Mouse (Mus musculus): ENCODE measurements around the gene Kcnb1. TPM values are rescaled to one million over a fixed set of nuclear protein-coding genes. Genes with fewer than 3 reads are reported as not detected.

The Kcnb1 gene
- polyA plus RNA-seq, 1 experiment from 2014 or later = 0.65 TPM

- no peak overlapping the region for H3K4me3 ChIP-seq (ENCODE audit: low read length)
- ATAC-seq (ENCODE audit: low read depth) = no peak
- H3K4me2 ChIP-seq (ENCODE audit: low read depth, low read length) = no peak overlapping the region
- peaks cover 29% of the 10 kb centered on the region for H3K4me1 ChIP-seq (replicated peaks; ENCODE audit: control insufficient read depth, insufficient read depth, low read length)
- H3K9ac ChIP-seq (ENCODE audit: low read length) = peak overlapping the region; percentile 35
- H3K27me3 ChIP-seq (ENCODE audit: control insufficient read depth, insufficient read depth, low read depth, low read length) = no peaks in the 10 kb centered on the region
- WGBS = 57% methylated on average over 8 of the region's 8 CpGs
- no peaks in the 10 kb centered on the region for H3K9me3 ChIP-seq (ENCODE audit: control insufficient read depth, low read length)
- H3K36me3 ChIP-seq (ENCODE audit: control insufficient read depth, insufficient read depth, low read length) = peaks cover 17% of the 10 kb centered on the region; the same call in 1 of the 2 replicates
- H3K27ac ChIP-seq (ENCODE audit: low read length) = no peak overlapping the region
Measured at GRCm38 (mm10) chr2:167059536-167059935, 130.4 kb downstream of the Kcnb1 start.

DNA sequence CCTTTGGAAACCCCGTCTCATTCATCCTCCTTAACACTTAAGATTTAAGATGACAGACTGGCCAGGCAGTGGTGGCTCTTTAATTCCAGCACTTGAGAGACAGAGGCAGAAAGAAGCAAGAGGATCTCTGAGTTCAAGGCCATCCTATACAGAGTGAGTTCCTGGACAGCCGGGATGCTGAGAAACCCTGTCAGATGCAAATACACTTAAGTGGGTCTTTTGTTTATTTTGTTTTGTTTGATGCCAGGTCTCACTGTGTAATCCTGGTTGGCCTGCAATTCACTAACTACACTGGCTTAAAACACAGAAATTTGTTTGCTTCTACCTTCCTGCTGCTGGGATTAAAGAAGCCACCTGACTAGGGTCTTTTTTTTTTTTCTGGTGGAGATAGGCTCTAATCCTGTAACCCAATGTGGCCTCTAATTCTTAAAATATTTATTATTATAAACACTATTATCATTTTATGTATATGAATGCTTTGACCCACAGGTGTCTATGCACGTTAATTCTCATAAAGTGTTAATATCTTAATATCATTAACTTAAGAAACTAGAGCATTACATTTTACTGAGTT is 131.1 kb downstream of the Kcnb1 start:
- H3K4me1 ChIP-seq (replicated peaks; ENCODE audit: control insufficient read depth, insufficient read depth, low read length) = peaks cover 29% of the 10 kb centered on the region
- no peak for ATAC-seq (ENCODE audit: low read depth)
- H3K4me2 ChIP-seq (ENCODE audit: low read depth, low read length) = no peak overlapping the region
- H3K27me3 ChIP-seq (ENCODE audit: control insufficient read depth, insufficient read depth, low read depth, low read length) = no peaks in the 10 kb centered on the region
- H3K36me3 ChIP-seq (ENCODE audit: control insufficient read depth, insufficient read depth, low read length) = peaks cover 18% of the 10 kb centered on the region; the same call in 1 of the 2 replicates
- no peak overlapping the region for H3K27ac ChIP-seq (ENCODE audit: low read length)
- peak overlapping the region; percentile 43 for H3K9ac ChIP-seq (ENCODE audit: low read length)
- H3K4me3 ChIP-seq (ENCODE audit: low read length) = no peak overlapping the region
- WGBS = 43% methylated on average over 3 of the region's 3 CpGs
- no peaks in the 10 kb centered on the region for H3K9me3 ChIP-seq (ENCODE audit: control insufficient read depth, low read length)

GRCm38 (mm10) chr2:167058201-167058600 is 131.8 kb downstream of the Kcnb1 start:
- Histone ChIP-seq H3K4me2 (ENCODE audit: low read depth, low read length) (no peak overlapping the region), H3K27ac (ENCODE audit: low read length) (no peak overlapping the region), H3K9ac (ENCODE audit: low read length) (no peak overlapping the region; the same call in 1 of the 2 replicates), H3K4me3 (ENCODE audit: low read length) (no peak overlapping the region), H3K9me3 (ENCODE audit: control insufficient read depth, low read length) (no peaks in the 10 kb centered on the region), H3K36me3 (ENCODE audit: control insufficient read depth, insufficient read depth, low read length) (peaks cover 19% of the 10 kb centered on the region; the same call in 1 of the 2 replicates), H3K27me3 (ENCODE audit: control insufficient read depth, insufficient read depth, low read depth, low read length) (no peaks in the 10 kb centered on the region), H3K4me1 (replicated peaks; ENCODE audit: control insufficient read depth, insufficient read depth, low read length) (peaks cover 29% of the 10 kb centered on the region)
- WGBS = 50% methylated on average over 3 of the region's 3 CpGs
- no peak for ATAC-seq (ENCODE audit: low read depth)

DNA sequence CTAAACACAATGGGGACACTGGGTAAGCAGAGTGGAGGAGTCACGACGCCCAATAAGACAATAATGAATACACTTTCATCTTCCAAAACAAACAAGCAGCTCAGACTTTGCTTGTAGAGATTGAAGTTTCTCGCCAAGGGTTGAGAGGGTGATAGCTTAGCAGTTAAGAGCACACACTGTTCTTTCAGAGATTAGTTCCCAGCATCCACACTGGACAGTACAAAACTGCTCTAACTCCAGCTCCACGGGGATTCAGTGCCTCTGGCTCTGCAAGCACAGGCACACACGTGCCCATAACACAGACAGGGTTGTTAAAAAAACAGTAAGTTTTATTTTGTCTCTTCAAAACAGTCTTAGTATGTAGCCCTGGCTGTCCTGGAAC is 133.0 kb downstream of the Kcnb1 start:
- peaks cover 29% of the 10 kb centered on the region for H3K4me1 ChIP-seq (replicated peaks; ENCODE audit: control insufficient read depth, insufficient read depth, low read length)
- 78% methylated on average over 5 of the region's 5 CpGs for WGBS
- no peaks in the 10 kb centered on the region for H3K27me3 ChIP-seq (ENCODE audit: control insufficient read depth, insufficient read depth, low read depth, low read length)
- H3K4me3 ChIP-seq (ENCODE audit: low read length) = no peak overlapping the region
- H3K27ac ChIP-seq (ENCODE audit: low read length) = no peak overlapping the region
- no peak overlapping the region for H3K9ac ChIP-seq (ENCODE audit: low read length)
- ATAC-seq (ENCODE audit: low read depth) = no peak
- H3K9me3 ChIP-seq (ENCODE audit: control insufficient read depth, low read length) = no peaks in the 10 kb centered on the region
- H3K36me3 ChIP-seq (ENCODE audit: control insufficient read depth, insufficient read depth, low read length) = peaks cover 21% of the 10 kb centered on the region; the same call in 1 of the 2 replicates
- H3K4me2 ChIP-seq (ENCODE audit: low read depth, low read length) = no peak overlapping the region

DNA sequence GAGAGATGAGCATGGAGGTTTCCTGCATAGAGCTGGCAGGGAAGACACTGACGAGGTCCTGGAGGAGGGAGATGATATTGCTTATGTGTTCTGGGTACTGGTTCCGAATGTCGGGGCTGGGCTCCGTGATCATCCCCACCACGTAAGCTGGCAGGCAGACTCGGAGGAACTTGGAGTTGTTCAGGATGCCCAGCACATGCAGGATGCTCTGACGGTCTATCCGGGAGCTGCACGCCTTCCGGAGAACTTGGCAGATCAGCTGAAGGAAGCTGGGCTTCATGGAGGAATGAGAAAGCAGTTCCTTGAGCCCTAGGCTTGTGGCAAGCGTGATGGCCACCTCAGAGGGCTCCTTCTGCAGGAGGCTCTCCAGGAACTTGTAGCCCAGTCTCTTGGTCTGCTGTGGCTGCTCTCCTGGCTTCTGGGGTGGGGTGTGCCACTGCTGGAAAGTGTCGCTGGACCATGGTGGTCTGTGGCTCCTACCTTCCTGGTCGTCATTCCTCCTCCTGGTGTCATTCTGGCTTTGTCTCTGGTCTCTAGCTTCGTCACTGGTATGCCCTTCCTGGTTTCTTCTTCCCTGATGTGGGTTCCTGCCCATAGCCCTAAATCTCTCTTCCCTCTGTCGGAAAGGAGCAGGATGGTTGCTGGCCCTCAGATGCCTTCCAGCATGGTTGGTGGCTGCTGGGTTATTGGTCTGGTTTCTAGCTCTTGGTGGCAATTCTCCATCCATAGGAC is 133.6 kb downstream of the Kcnb1 start:
- Histone ChIP-seq H3K4me1 (replicated peaks; ENCODE audit: control insufficient read depth, insufficient read depth, low read length) (peaks cover 24% of the 10 kb centered on the region), H3K27ac (ENCODE audit: low read length) (no peak overlapping the region), H3K9me3 (ENCODE audit: control insufficient read depth, low read length) (no peaks in the 10 kb centered on the region), H3K9ac (ENCODE audit: low read length) (no peak overlapping the region), H3K4me2 (ENCODE audit: low read depth, low read length) (no peak overlapping the region), H3K36me3 (ENCODE audit: control insufficient read depth, insufficient read depth, low read length) (peaks cover 21% of the 10 kb centered on the region; the same call in 1 of the 2 replicates), H3K27me3 (ENCODE audit: control insufficient read depth, insufficient read depth, low read depth, low read length) (no peaks in the 10 kb centered on the region), H3K4me3 (ENCODE audit: low read length) (no peak overlapping the region)
- ATAC-seq (ENCODE audit: low read depth) = no peak
- WGBS = 94% methylated on average over 15 of the region's 15 CpGs

DNA sequence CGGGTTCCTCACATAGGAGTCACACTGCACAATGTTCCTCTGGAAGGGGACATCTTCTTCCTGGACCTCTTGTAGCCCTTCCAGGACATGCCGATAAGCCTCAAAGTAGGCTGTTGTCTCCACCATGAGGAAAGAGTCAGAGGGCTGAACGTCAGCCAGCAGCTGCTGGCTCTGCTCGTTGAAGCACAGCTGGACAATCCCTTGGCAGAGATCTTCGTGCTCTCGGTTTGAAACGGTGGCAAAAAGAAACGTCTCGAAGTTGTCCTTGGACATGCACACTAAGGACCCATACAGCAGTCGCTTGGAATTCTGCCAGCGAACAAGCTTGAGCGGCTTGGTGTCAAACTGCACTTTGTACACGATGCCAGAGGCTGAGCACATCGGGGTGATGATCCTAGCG is 134.6 kb downstream of the Kcnb1 start:
- Histone ChIP-seq H3K27ac (ENCODE audit: low read length) (no peak overlapping the region; the same call in 1 of the 2 replicates), H3K27me3 (ENCODE audit: control insufficient read depth, insufficient read depth, low read depth, low read length) (no peaks in the 10 kb centered on the region), H3K9me3 (ENCODE audit: control insufficient read depth, low read length) (no peaks in the 10 kb centered on the region), H3K9ac (ENCODE audit: low read length) (no peak overlapping the region), H3K4me3 (ENCODE audit: low read length) (no peak overlapping the region), H3K4me2 (ENCODE audit: low read depth, low read length) (no peak overlapping the region), H3K4me1 (replicated peaks; ENCODE audit: control insufficient read depth, insufficient read depth, low read length) (peaks cover 16% of the 10 kb centered on the region), H3K36me3 (ENCODE audit: control insufficient read depth, insufficient read depth, low read length) (peaks cover 21% of the 10 kb centered on the region; the same call in 1 of the 2 replicates)
- 57% methylated on average over 15 of the region's 15 CpGs for WGBS
- peak; percentile 78 for ATAC-seq (ENCODE audit: low read depth)

DNA sequence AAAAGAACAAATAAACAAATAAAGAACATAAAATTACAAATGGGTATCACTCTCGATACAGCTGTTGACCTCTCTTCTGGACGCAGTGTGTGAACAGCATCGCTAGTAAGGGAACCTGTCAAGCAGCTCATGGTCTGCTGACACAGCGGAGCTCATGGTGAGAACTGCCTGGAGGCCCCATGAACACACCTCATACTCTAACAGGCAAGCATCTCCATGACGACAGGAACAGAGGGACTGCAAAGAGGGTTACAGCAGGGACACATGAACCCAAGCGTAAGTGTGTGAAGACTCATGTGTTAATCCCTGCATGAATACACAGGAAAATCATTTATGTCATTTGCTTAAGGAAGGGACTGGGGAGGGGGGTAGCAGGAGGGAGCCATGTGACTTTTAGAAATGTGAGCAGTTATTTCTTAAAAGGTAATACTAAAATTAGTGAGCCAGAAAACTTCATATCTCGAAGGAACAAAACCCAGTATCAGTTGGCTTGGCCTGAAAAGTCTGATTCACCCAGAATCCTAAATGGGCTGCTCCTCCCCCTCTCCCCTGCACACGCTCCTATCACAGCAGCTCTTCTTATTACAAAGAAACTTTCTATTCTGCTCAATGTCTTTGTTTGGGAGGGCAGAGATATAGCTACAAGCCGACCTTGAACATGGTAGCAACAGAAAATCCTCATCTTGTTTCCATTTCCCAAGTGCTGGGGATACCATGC is 136.7 kb downstream of the Kcnb1 start:
- 68% methylated on average over 9 of the region's 9 CpGs for WGBS
- no peak overlapping the region for H3K9ac ChIP-seq (ENCODE audit: low read length)
- H3K4me1 ChIP-seq (replicated peaks; ENCODE audit: control insufficient read depth, insufficient read depth, low read length) = peaks cover 8% of the 10 kb centered on the region
- H3K27me3 ChIP-seq (ENCODE audit: control insufficient read depth, insufficient read depth, low read depth, low read length) = no peaks in the 10 kb centered on the region
- no peak overlapping the region for H3K4me3 ChIP-seq (ENCODE audit: low read length)
- ATAC-seq (ENCODE audit: low read depth) = no peak
- H3K27ac ChIP-seq (ENCODE audit: low read length) = no peak overlapping the region
- H3K4me2 ChIP-seq (ENCODE audit: low read depth, low read length) = no peak overlapping the region
- H3K36me3 ChIP-seq (ENCODE audit: control insufficient read depth, insufficient read depth, low read length) = peaks cover 32% of the 10 kb centered on the region
- H3K9me3 ChIP-seq (ENCODE audit: control insufficient read depth, low read length) = no peaks in the 10 kb centered on the region

DNA sequence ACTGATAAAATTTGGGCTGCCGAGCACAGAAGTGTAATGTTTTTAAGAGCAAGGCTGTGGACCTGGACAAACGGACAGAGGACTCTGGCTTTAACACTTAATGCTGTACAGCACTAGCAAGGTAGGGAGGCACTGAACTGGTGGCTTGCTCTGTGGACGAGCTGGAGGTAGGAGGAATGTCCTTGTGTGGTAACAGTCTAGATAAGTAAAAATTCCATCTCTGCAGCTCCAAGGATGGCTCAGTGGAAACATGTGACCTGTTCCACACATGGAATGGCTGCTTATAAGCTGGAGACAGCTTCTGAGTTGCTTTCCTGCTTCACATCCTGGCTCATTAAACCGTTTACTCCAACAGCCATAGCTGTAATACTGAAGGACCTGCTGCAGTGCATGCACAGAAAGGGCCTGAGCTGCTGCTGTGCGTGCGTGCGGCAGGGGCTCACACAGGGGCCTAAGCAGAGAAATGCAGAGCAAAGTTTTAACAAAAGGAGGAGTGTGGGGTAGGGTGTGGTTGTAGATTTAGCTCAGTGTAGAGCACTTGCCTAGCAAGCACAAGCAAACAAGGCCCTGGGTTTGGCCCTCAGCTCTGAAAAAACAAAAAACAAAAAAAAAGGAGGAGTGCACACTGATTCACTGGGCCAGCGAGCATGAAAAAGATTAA is 141.1 kb downstream of the Kcnb1 start:
- Histone ChIP-seq H3K4me3 (ENCODE audit: low read length) (no peak overlapping the region), H3K27ac (ENCODE audit: low read length) (no peak overlapping the region), H3K9me3 (ENCODE audit: control insufficient read depth, low read length) (no peaks in the 10 kb centered on the region), H3K4me2 (ENCODE audit: low read depth, low read length) (no peak overlapping the region), H3K4me1 (replicated peaks; ENCODE audit: control insufficient read depth, insufficient read depth, low read length) (no peaks in the 10 kb centered on the region), H3K27me3 (ENCODE audit: control insufficient read depth, insufficient read depth, low read depth, low read length) (no peaks in the 10 kb centered on the region), H3K9ac (ENCODE audit: low read length) (no peak overlapping the region), H3K36me3 (ENCODE audit: control insufficient read depth, insufficient read depth, low read length) (peaks cover 30% of the 10 kb centered on the region)
- no peak for ATAC-seq (ENCODE audit: low read depth)
- WGBS = 82% methylated on average over 8 of the region's 8 CpGs

DNA sequence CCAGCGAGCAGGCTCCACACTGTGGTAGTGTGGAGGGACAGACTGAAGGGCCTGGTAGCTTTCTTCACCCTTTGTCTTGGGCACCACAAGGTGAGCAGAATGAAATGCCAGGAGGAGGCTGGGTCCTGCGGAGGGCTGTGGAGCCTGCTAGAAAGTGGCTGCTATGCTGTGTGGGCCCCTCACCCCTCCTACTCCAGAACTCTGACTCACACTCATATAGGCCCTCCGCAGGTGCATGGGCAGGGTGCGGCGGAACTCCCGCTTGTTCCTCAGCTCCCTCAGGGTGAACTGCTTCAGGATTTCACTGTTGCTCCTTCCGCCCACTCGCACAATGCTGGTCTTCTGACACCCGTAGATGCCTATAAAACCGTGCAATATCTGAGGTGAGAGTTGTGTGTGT is 141.7 kb downstream of the Kcnb1 start:
- peaks cover 32% of the 10 kb centered on the region for H3K36me3 ChIP-seq (ENCODE audit: control insufficient read depth, insufficient read depth, low read length)
- no peak overlapping the region for H3K4me3 ChIP-seq (ENCODE audit: low read length)
- H3K27ac ChIP-seq (ENCODE audit: low read length) = no peak overlapping the region
- ATAC-seq (ENCODE audit: low read depth) = no peak
- WGBS = 93% methylated on average over 10 of the region's 10 CpGs
- H3K4me1 ChIP-seq (replicated peaks; ENCODE audit: control insufficient read depth, insufficient read depth, low read length) = no peaks in the 10 kb centered on the region
- H3K9me3 ChIP-seq (ENCODE audit: control insufficient read depth, low read length) = no peaks in the 10 kb centered on the region
- no peak overlapping the region for H3K4me2 ChIP-seq (ENCODE audit: low read depth, low read length)
- H3K9ac ChIP-seq (ENCODE audit: low read length) = no peak overlapping the region
- no peaks in the 10 kb centered on the region for H3K27me3 ChIP-seq (ENCODE audit: control insufficient read depth, insufficient read depth, low read depth, low read length)
